Mouse (Mus musculus) spleen, adult 2 months (tissue): ENCODE results near the gene Atad1. TPM values are rescaled to one million over a fixed set of nuclear protein-coding genes. Genes with fewer than 3 reads are reported as not detected.
"Not testable (repeated sequence)": the region's sequence is repeated elsewhere in the genome, so short reads cannot be mapped to it uniquely, and the experiment has no call there.

ENCODE experiments used
- DNase-seq, 2 experiments: peaks; one replicate each; pipeline versions ENCODE4 v3.0.0 to v3.0.0-alpha.2; 2012 to 2021; ENCODE audit warnings: low spot score in 2 of 2, low read depth in 1 of 2
- H3K27ac ChIP-seq: fragments of 200-500 bp; 2 replicates; pipeline ENCODE4 v1.5.1; 2012; ENCODE audit warnings: low read length, inconsistent platforms; ENCODE audit not compliant: insufficient read depth
- H3K27me3 ChIP-seq: fragments of 200-500 bp; 2 replicates; pipeline ENCODE4 v1.6.1; 2012; ENCODE audit warnings: mild to moderate bottlenecking, moderate library complexity, low read length, inconsistent platforms; ENCODE audit not compliant: control insufficient read depth, insufficient read depth
- H3K36me3 ChIP-seq: fragments of 200-500 bp; 2 replicates; pipeline ENCODE4 v1.6.1; 2012; ENCODE audit warnings: mild to moderate bottlenecking, low read length, inconsistent platforms; ENCODE audit not compliant: control insufficient read depth, insufficient read depth
- H3K4me1 ChIP-seq: fragments of 200-500 bp; 2 replicates; pipeline ENCODE4 v1.6.1; 2011; ENCODE audit warnings: inconsistent platforms; ENCODE audit not compliant: control insufficient read depth, insufficient read depth, insufficient read length
- H3K4me3 ChIP-seq: fragments of 200-500 bp; 2 replicates; pipeline ENCODE4 v1.5.1; 2011; ENCODE audit warnings: mild to moderate bottlenecking, inconsistent platforms; ENCODE audit not compliant: insufficient read depth, insufficient read length; ENCODE audit errors: extremely low read depth
- CTCF ChIP-seq: fragments of 200-500 bp; IDR thresholded peaks from 2 replicates; pipeline ENCODE4 v1.5.1; 2011; ENCODE audit warnings: mild to moderate bottlenecking, inconsistent platforms; ENCODE audit not compliant: insufficient read depth, insufficient read length, insufficient replicate concordance; ENCODE audit errors: extremely low read depth
- POLR2A ChIP-seq: fragments of 200-500 bp; IDR thresholded peaks from 2 replicates; pipeline ENCODE4 v1.6.1; 2011; ENCODE audit warnings: low read depth, low read length, inconsistent platforms
- WGBS: fragments of 180-500 bp; shearing (Covaris S2); methylation state at CpG from one replicate; pipeline ENCODE4 v1.1.7; 2018; 5-methylcytosine and 5-hydroxymethylcytosine counted together
- polyA plus RNA-seq: library from polyadenylated mRNA; depleted of rRNA; stranded (reverse); fragments of >200 nt; gene quantifications from 2 replicates; pipeline ENCODE4 v1.2.3, GENCODE M21; 2012; rRNA removed

Gene Atad1
- polyA plus RNA-seq, result 3.5 and 5.1 TPM in 2 replicates

GRCm38 (mm10) chr19:32739686-32740085 is at the start of gene Atad1:
Gene Atad1, minus strand, starts transcription at chr19:32739786.
- TF ChIP-seq POLR2A (no peak), CTCF (no peak)
- 94% methylated on average over 4 of the region's 4 CpGs for whole genome bisulfite sequencing
- DNase-seq, result no peak
- H3K27ac ChIP-seq, result no peak within 1 kb of the TSS
- H3K4me1 ChIP-seq, result no peaks in the 10 kb centered on the region
- H3K4me3 ChIP-seq, result no peak within 1 kb of the TSS
- H3K27me3 ChIP-seq, result no peaks in the 10 kb centered on the region
- no peaks in the 10 kb centered on the region for H3K36me3 ChIP-seq

DNA sequence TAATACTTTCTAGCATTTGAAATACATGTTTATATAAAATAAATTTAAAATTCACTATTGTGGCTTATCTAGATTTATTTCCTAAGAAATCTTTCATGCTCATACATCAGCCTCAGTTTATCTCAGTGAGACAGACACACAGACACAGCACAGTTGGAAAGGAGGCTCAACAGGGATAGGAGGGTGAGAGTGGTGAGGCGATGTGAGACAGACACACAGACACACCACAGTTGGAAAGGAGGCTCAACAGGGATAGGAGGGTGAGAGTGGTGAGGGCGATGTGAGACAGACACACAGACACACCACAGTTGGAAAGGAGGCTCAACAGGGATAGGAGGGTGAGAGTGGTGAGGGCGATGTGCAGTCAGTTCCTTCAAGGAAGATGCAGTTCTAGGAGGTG is 48.4 kb upstream of the Atad1 start:
- not testable (repeated sequence) for DNase-seq, H3K27me3 ChIP-seq, H3K27ac ChIP-seq, H3K36me3 ChIP-seq, H3K4me3 ChIP-seq
- 93% methylated on average over 3 of the region's 3 CpGs for WGBS
- peaks cover 12% of the 10 kb centered on the region for H3K4me1 ChIP-seq

DNA sequence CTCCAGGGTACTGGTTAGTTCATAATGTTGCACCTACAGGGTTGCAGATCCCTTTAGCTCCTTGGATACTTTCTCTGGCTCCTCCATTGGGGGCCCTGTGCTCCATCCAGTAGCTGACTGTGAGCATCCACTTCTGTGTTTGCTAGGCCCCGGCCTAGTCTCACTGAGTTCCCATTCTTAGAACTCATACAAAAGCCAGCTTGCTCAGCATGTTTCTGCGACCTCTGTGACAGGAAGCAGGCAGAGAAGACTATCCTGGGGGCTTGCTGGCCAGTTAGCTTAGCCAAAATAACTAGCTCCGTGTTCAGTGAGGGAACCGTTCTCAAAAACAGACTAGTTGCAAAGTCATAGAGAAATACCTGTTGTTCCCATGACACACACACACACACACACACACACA is 47.8 kb upstream of the Atad1 start:
- not testable (repeated sequence) for DNase-seq, H3K27ac ChIP-seq, H3K27me3 ChIP-seq, H3K36me3 ChIP-seq, H3K4me3 ChIP-seq
- H3K4me1 ChIP-seq, result peaks cover 12% of the 10 kb centered on the region
- WGBS, result 38% methylated on average over 4 of the region's 4 CpGs

- 85% methylated on average over 5 of the region's 5 CpGs for WGBS
- TF ChIP-seq POLR2A (no peak), CTCF (no peak)
- Histone ChIP-seq H3K27me3 (no peaks in the 10 kb centered on the region), H3K4me1 (peaks cover 3% of the 10 kb centered on the region; the same call in 1 of the 2 replicates), H3K36me3 (no peaks in the 10 kb centered on the region; the same call in 1 of the 2 replicates), H3K27ac (no peak overlapping the region), H3K4me3 (no peak overlapping the region)
- DNase-seq, result no peak
These were observed 41.9 kb upstream of the Atad1 start for GRCm38 (mm10) chr19:32781305-32782071.

DNA sequence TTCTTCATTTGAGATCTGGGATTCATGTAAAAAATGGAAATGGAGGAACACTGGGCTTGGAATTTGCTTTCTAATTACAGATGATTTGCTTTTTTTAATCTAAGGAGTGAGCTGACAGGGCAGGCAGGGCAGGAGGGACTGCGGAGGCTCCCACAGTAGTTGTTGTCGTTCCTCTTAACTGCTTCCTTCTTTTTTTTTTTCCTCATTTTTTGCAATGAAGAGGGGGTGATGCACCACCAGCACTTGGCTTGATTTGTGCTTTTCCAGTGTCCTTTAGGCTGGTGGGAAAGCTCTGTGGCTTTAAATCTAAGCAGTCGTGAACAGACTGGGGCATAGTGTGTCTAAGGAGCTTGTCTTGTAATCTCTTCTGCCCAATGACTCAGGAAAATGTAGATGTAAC is 39.5 kb upstream of the Atad1 start:
- peaks cover 3% of the 10 kb centered on the region; the same call in 1 of the 2 replicates for H3K4me1 ChIP-seq
- no peak overlapping the region for H3K4me3 ChIP-seq
- no peaks in the 10 kb centered on the region for H3K27me3 ChIP-seq
- WGBS, result 49% methylated on average over 3 of the region's 3 CpGs
- no peak overlapping the region for H3K27ac ChIP-seq
- H3K36me3 ChIP-seq, result no peaks in the 10 kb centered on the region
- TF ChIP-seq CTCF, result no peak
- no peak for TF ChIP-seq POLR2A
- no peak for DNase-seq

- H3K4me1 ChIP-seq, result 0 out of 2 replicates have a peak, but pooled peaks cover 2% of the 10 kb centered on the region
- no peaks in the 10 kb centered on the region for H3K27me3 ChIP-seq
- H3K4me3 ChIP-seq, result no peak overlapping the region
- peaks cover 2% of the 10 kb centered on the region; the same call in 1 of the 2 replicates for H3K36me3 ChIP-seq
- WGBS, result 37% methylated on average over 2 of the region's 2 CpGs
- H3K27ac ChIP-seq, result no peak overlapping the region
- no peak for DNase-seq
- TF ChIP-seq POLR2A, result no peak
- no peak for TF ChIP-seq CTCF
These were observed 38.8 kb upstream of the Atad1 start for GRCm38 (mm10) chr19:32778411-32778810.

DNA sequence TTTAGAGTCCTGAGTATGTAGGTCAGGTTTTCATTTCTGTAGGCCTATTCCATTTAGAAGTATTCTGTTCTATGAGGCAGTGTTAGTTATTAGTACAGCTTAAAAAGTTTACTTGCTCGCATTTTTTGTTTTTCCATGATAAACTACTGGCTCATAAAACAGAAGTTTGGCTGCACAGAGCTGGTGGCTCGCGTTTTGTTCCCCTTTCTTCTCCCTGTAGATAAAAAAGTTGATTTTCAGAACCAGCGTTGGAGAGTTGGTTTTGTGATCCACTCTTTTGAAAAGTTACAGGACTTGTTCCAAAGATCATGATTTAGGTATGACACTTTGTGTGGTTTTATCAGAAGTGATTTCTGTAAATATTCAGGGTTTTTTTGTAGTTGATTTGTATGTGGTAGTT is 22.9 kb upstream of the Atad1 start:
- no peaks in the 10 kb centered on the region for H3K27me3 ChIP-seq
- no peak for TF ChIP-seq CTCF
- no peak for TF ChIP-seq POLR2A
- no peak for DNase-seq
- WGBS, result 17% methylated on average over 4 of the region's 4 CpGs
- H3K4me3 ChIP-seq, result no peak overlapping the region
- peaks cover 8% of the 10 kb centered on the region for H3K4me1 ChIP-seq
- peaks cover 3% of the 10 kb centered on the region; the same call in 1 of the 2 replicates for H3K36me3 ChIP-seq
- no peak overlapping the region for H3K27ac ChIP-seq

- WGBS, result 60% methylated on average over 4 of the region's 4 CpGs
- peaks cover 3% of the 10 kb centered on the region; the same call in 1 of the 2 replicates for H3K36me3 ChIP-seq
- no peak overlapping the region; the same call in 1 of the 2 replicates for H3K4me3 ChIP-seq
- H3K27me3 ChIP-seq, result no peaks in the 10 kb centered on the region
- TF ChIP-seq POLR2A (no peak), CTCF (no peak)
- H3K4me1 ChIP-seq, result peaks cover 8% of the 10 kb centered on the region
- DNase-seq, result no peak
- H3K27ac ChIP-seq, result no peak overlapping the region
These were observed 21.6 kb upstream of the Atad1 start for GRCm38 (mm10) chr19:32761162-32761561.
